Mouse (Mus musculus): ENCODE results near the gene Noc3l. TPM values are rescaled to one million over a fixed set of nuclear protein-coding genes. Genes with fewer than 3 reads are reported as not detected.

Gene Noc3l
- polyA plus RNA-seq, 1 experiment: 22.6 TPM

DNA sequence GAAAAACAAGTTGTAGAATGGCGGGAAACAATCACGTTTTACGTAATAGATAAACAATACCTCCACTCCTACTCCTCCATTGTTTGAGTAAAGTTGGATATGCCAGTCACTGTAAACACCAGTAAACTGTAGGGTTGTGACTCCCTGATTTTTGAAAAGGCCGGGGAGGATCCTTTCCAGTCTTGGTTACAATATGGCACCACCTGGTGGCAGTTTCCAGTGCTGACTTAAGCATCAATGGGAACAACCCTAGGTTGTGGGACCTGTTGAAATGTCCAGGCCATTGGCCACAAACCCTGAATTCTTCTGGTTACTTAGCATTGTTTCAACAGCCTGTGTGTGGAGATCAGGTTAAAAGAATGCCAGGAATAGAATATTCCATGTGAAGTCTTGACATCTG is 43.5 kb downstream of the Noc3l start:
- no peak overlapping the region for H3K27ac ChIP-seq (ENCODE audit: insufficient read depth, low read length)
- H3K4me3 ChIP-seq (ENCODE audit: insufficient read depth, low read length): no peak overlapping the region
- TF ChIP-seq POLR2A (IDR thresholded peaks at IDR 0.05; ENCODE audit: low read depth, low read length) (no peak), CTCF (IDR thresholded peaks at IDR 0.05; ENCODE audit: borderline replicate concordance, insufficient read depth, low read length) (no peak)
- no peaks in the 10 kb centered on the region; the same call in 1 of the 2 replicates for H3K4me1 ChIP-seq (ENCODE audit: control insufficient read depth, insufficient read depth, low read length)

DNA sequence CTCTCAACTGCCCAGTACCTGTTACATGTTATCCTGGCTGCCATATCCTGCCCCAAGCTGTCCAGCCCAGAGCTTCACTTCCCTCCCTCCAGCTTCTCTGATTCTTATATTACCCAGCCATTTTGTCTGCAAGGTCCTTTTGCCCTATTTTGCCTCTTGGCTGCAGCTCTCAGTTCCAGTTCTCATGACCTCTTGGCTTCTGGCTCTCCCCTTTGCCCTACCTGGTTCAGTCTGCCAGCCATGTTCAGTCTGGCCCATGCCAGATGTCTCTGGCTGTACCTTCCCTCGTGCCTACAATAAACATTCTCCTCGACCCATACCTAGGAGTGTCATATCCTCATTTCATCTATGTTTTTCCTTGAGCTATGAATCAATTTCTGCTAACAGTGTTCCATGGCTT is 52.7 kb downstream of the Noc3l start:
- no peak overlapping the region for H3K27ac ChIP-seq (ENCODE audit: insufficient read depth, low read length)
- TF ChIP-seq CTCF (IDR thresholded peaks at IDR 0.05; ENCODE audit: borderline replicate concordance, insufficient read depth, low read length) (no peak), POLR2A (IDR thresholded peaks at IDR 0.05; ENCODE audit: low read depth, low read length) (no peak)
- H3K4me1 ChIP-seq (ENCODE audit: control insufficient read depth, insufficient read depth, low read length): no peaks in the 10 kb centered on the region
- H3K4me3 ChIP-seq (ENCODE audit: insufficient read depth, low read length): no peak overlapping the region

DNA sequence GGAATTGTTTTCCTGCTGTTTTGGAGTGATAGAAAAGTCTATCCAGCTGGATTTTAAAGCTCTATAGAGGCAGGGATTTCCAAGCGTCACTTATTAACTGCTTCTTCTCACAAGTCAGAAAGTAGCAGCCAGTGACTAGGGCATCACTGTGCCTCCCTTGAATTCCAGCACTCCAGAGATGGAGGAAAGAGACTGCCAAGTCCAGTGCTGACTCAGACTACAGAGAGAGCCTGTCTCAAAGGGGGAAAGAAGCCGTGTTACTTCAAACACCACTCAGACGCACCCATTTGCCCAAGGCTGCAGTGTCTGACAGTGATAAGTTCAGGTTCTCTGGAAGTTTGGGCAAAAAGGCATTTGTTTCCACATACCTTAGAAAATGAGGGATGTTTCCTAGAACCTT is 58.6 kb downstream of the Noc3l start:
- TF ChIP-seq CTCF (IDR thresholded peaks at IDR 0.05; ENCODE audit: borderline replicate concordance, insufficient read depth, low read length) (no peak), POLR2A (IDR thresholded peaks at IDR 0.05; ENCODE audit: low read depth, low read length) (no peak)
- Histone ChIP-seq H3K27ac (ENCODE audit: insufficient read depth, low read length) (no peak overlapping the region), H3K4me1 (ENCODE audit: control insufficient read depth, insufficient read depth, low read length) (peaks cover 3% of the 10 kb centered on the region), H3K4me3 (ENCODE audit: insufficient read depth, low read length) (no peak overlapping the region)

DNA sequence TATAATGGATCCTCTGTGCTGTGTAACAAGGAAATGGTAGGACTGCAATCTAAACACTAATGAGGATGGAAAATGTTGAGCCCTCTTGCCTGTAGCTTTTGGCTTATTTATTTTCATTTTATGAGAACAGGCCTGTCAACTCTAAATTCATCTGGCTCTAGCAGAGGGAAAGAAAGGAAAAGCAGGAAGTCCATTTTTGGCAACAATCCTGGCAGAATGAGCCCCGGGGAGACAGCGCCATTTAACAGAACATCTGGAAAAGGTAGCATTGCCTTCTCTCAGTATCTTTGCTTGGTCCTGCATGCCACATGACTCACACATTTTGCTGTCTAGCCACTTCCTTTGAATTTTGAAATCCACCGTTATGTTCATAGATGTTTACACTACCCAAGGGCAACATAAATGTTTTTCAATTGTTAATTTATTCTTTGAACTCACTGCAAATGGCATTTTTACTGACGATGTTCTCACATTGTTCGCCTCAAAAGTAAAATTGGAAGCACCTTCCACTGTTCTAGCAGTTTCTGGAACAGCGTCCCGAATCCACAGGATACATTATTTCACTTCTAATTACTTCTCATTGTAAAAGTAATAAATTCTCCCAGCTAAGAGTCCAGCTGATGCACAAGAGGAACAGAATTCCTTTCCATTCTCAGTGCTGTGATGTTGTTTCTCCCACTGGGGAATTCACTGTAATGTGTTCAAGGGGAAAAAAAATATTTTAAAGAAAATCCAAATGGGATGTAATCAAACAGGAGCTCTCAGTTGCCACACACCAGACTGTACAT is 60.2 kb downstream of the Noc3l start:
- TF ChIP-seq POLR2A (IDR thresholded peaks at IDR 0.05; ENCODE audit: low read depth, low read length): no peak
- TF ChIP-seq CTCF (IDR thresholded peaks at IDR 0.05; ENCODE audit: borderline replicate concordance, insufficient read depth, low read length): no peak
- Histone ChIP-seq H3K4me1 (ENCODE audit: control insufficient read depth, insufficient read depth, low read length) (peaks cover 3% of the 10 kb centered on the region), H3K27ac (ENCODE audit: insufficient read depth, low read length) (peak overlapping the region; percentile 47), H3K4me3 (ENCODE audit: insufficient read depth, low read length) (no peak overlapping the region)

DNA sequence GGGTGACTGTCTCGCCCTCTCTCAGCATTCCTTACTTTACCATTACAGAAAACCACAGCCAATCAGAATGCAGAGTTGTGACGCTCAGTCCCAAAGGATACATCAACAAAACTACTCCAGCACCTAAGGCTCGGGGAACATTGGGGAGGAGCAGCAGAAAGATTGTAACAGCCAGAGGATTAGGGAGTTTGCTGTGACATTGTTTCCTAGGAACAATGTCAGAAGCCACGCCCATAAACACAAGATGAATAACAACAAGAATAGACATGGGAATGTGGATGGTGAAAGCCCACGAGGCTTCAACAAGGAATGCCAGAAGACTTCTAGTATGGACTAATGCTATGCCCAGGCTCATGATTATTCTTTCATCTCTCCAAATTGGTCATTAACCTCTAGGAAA is 61.0 kb downstream of the Noc3l start:
- Histone ChIP-seq H3K27ac (ENCODE audit: insufficient read depth, low read length) (peak overlapping the region; percentile 47; the same call in 1 of the 2 replicates), H3K4me3 (ENCODE audit: insufficient read depth, low read length) (no peak overlapping the region), H3K4me1 (ENCODE audit: control insufficient read depth, insufficient read depth, low read length) (peaks cover 3% of the 10 kb centered on the region)
- no peak for TF ChIP-seq CTCF (IDR thresholded peaks at IDR 0.05; ENCODE audit: borderline replicate concordance, insufficient read depth, low read length)
- no peak for TF ChIP-seq POLR2A (IDR thresholded peaks at IDR 0.05; ENCODE audit: low read depth, low read length)

DNA sequence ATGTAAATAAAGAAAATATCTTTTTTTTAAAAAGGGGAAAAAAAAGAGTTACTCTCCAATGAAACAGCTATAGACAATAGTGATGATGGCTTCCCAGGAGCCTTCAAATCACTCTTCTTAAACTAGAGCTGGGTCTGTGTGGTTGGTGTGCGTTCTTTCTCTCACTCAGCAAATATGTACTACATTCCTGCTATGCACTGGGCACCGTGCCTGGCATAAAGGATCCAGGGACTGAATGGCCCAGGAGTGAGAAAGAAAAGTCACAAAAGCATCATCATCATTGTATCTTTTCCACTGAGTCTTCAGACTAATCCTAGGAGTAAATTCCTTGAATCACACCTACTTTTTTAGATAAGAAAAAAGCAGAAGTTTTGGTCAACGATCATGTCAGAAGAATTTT is 61.9 kb downstream of the Noc3l start:
- H3K27ac ChIP-seq (ENCODE audit: insufficient read depth, low read length): no peak overlapping the region
- H3K4me1 ChIP-seq (ENCODE audit: control insufficient read depth, insufficient read depth, low read length): peaks cover 3% of the 10 kb centered on the region
- no peak overlapping the region for H3K4me3 ChIP-seq (ENCODE audit: insufficient read depth, low read length)
- TF ChIP-seq CTCF (IDR thresholded peaks at IDR 0.05; ENCODE audit: borderline replicate concordance, insufficient read depth, low read length) (no peak), POLR2A (IDR thresholded peaks at IDR 0.05; ENCODE audit: low read depth, low read length) (no peak)

DNA sequence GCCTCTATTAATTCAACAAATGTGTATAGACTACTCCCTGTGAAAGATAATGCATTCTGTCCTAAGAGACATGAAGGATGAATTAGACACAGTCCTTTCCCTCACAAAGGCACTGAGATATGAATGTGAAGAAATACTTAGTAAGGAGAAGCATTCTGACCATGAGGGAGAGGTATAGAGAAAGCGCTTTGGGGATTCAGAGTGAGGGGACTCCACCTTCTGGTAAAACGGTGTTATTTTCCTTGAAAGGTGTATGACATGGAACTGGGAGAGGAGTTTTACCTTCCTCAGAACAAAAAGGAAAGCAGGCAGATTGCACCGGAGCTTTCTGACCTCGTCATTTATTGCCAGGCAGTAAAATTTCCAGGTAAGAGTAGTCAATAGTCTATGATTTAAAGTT is 68.8 kb downstream of the Noc3l start:
- H3K4me3 ChIP-seq (ENCODE audit: insufficient read depth, low read length): no peak overlapping the region
- H3K4me1 ChIP-seq (ENCODE audit: control insufficient read depth, insufficient read depth, low read length): no peaks in the 10 kb centered on the region
- TF ChIP-seq POLR2A (IDR thresholded peaks at IDR 0.05; ENCODE audit: low read depth, low read length) (no peak), CTCF (IDR thresholded peaks at IDR 0.05; ENCODE audit: borderline replicate concordance, insufficient read depth, low read length) (no peak)
- H3K27ac ChIP-seq (ENCODE audit: insufficient read depth, low read length): no peak overlapping the region

DNA sequence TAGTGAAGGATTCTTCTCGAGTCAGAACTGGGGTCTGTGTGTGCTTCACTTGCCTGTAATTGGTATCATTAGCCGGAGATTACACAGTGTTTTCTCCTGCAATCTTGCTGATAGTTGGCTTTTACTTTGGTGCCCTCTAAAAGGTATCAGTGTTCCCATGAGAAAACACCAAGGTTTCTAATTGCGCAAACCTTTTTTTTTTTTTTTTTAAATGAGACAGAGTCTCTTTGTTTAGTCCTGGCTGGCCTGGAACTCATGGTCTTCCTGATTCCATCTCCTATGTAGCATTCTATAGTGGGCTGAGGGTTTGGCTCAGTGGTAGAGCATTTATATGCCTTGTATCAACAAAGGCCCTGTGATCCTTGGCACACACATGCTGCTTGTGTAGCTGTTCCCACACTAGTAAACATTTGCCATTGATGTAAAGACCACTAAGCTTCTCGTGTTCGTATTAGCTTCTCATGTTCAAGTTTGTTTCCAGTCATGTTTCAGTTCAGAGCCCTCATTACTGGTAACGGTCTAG is 72.5 kb downstream of the Noc3l start:
- Histone ChIP-seq H3K4me3 (ENCODE audit: insufficient read depth, low read length) (no peak overlapping the region), H3K27ac (ENCODE audit: insufficient read depth, low read length) (no peak overlapping the region), H3K4me1 (ENCODE audit: control insufficient read depth, insufficient read depth, low read length) (no peaks in the 10 kb centered on the region)
- TF ChIP-seq CTCF (IDR thresholded peaks at IDR 0.05; ENCODE audit: borderline replicate concordance, insufficient read depth, low read length): no peak
- no peak for TF ChIP-seq POLR2A (IDR thresholded peaks at IDR 0.05; ENCODE audit: low read depth, low read length)

DNA sequence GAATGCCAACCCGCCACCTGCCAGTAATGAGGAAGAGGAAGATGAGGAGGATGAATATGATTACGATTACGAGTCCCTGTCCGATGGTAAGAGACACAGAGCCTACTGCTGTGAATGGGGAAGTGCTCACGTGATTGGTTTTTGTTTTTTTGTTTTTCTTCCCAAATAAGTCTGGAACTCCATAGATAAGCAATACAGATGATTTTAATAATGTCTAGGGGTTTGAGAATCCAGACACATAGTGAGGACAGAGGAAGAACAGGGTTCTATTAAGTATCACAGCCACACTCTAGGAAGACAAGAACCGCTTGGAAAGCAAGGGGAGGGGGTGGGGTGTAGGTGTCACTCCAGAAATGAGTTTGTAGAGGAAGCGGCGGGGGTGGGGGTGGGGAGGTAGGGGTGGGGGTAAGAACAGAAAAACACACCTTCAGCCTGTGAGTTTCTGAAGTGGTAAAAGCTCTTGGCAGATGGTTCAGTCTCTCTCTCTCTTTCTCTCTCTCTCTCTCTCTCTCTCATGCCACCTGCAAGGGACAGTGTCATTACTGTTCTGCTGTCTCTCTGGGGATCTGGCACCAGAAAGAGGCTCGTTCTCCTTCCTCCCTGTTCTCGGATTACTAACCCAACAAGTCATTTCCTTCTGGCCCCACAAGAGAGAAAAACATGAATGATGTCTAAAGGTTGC is 73.1 kb downstream of the Noc3l start:
- TF ChIP-seq CTCF (IDR thresholded peaks at IDR 0.05; ENCODE audit: borderline replicate concordance, insufficient read depth, low read length) (no peak), POLR2A (IDR thresholded peaks at IDR 0.05; ENCODE audit: low read depth, low read length) (no peak)
- no peak overlapping the region for H3K27ac ChIP-seq (ENCODE audit: insufficient read depth, low read length)
- no peaks in the 10 kb centered on the region for H3K4me1 ChIP-seq (ENCODE audit: control insufficient read depth, insufficient read depth, low read length)
- no peak overlapping the region for H3K4me3 ChIP-seq (ENCODE audit: insufficient read depth, low read length)

DNA sequence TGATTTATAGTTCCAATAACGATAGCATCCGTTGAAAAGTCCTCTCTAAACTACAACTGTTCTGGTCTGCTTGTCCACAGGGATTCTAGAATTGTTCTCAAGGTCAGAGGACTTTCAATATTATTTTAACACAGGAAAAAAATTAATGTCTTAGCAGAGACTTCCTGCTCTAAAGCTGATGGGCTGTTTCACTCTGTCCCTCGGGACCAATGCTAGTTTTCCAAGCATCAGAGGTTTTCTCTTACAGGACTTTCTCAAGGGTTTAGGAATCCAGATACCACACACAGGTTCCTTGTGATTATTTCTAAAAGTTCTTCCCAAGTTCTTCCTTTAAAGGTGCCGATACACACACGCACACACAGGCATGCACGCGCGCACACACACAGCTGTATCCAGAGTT is 74.5 kb downstream of the Noc3l start:
- TF ChIP-seq CTCF (IDR thresholded peaks at IDR 0.05; ENCODE audit: borderline replicate concordance, insufficient read depth, low read length) (no peak), POLR2A (IDR thresholded peaks at IDR 0.05; ENCODE audit: low read depth, low read length) (no peak)
- H3K4me3 ChIP-seq (ENCODE audit: insufficient read depth, low read length): no peak overlapping the region
- no peak overlapping the region for H3K27ac ChIP-seq (ENCODE audit: insufficient read depth, low read length)
- no peaks in the 10 kb centered on the region for H3K4me1 ChIP-seq (ENCODE audit: control insufficient read depth, insufficient read depth, low read length)

Other genes starting within 250 kb of the Noc3l start
- 9.3 and 9.8 TPM in 2 replicates for gene Tbc1d12, start 17.3 kb upstream of the Noc3l start, polyA plus RNA-seq (2011; ENCODE audit: insufficient read length, low read depth, missing spikeins)
- 83.5 and 131 TPM in 2 replicates for gene Hells, start 111.7 kb upstream of the Noc3l start, polyA plus RNA-seq (2011; ENCODE audit: insufficient read length, low read depth, missing spikeins)
- 0.44 TPM in 1 of 2 replicates, not detected in the other for gene Cyp2c55, start 187.8 kb upstream of the Noc3l start, polyA plus RNA-seq (2011; ENCODE audit: insufficient read length, low read depth, missing spikeins)
- gene Cyp2c65, start 241.8 kb upstream of the Noc3l start, polyA plus RNA-seq (2011; ENCODE audit: insufficient read length, low read depth, missing spikeins): not detected in 2 replicates